Mouse (Mus musculus) gastrocnemius, adult 2 months (tissue): ENCODE results near the gene Slc25a19. TPM values are rescaled to one million over a fixed set of nuclear protein-coding genes. Genes with fewer than 3 reads are reported as not detected.

Experiments
- DNase-seq: peaks from one replicate; pipeline ENCODE4 v3.0.0; 2022
- H3K27ac ChIP-seq: fragments of 200-600 bp; 2 replicates; pipeline ENCODE4 v1.8.1; 2022; ENCODE audit warnings: mild to moderate bottlenecking
- H3K4me3 ChIP-seq: fragments of 200-600 bp; 2 replicates; pipeline ENCODE4 v1.8.1; 2022; ENCODE audit warnings: mild to moderate bottlenecking, moderate library complexity
- CTCF ChIP-seq: fragments of 200-600 bp; IDR thresholded peaks from 2 replicates; pipeline ENCODE4 v1.8.1; 2022; ENCODE audit warnings: antibody characterized with exemption, mild to moderate bottlenecking, moderate library complexity
- intact Hi-C: fragments of 180-260 bp; cut with DNase I; formaldehyde crosslinking; loops from one replicate; pipeline ENCODE4 v1.15.1; 2025
- total RNA-seq, 2 experiments: library from RNA; stranded (reverse); gene quantifications; 2 replicates each; pipeline ENCODE4 v1.2.3; 2021

Slc25a19 gene
- total RNA-seq, 2 experiments from 2014 or later, result 43.1 to 51.5 TPM

GRCm38 (mm10) chr11:115626824-115627616, 1.1 kb downstream of the Slc25a19 start:
- no peak for DNase-seq
- H3K27ac ChIP-seq, result peak overlapping the region; percentile 92
- no peak for TF ChIP-seq CTCF
- intact Hi-C loops, result no loop called here
- H3K4me3 ChIP-seq, result peak overlapping the region; percentile 72

DNA sequence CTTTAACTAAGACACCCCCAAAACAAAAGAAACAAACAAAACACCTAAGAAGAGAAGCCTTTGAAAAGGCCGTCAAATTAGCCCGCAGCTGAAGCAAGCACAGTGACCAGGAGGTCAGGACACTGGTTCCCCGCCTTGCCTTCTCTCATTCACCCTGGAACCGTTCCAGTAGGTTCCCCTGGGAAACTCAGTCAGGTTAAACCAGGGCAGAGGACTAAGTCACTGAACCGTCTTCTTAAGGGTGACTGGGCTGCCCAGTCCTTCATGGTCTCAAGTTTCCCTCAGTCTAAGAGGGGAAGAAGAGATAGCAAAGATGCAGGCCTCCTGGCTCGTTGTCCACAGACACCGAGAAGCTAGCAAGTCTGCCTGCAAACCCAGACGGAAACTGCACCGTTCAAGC, 2.2 kb downstream of the Slc25a19 start:
- no peak for TF ChIP-seq CTCF
- peak; percentile 80 for DNase-seq
- intact Hi-C loops, result no loop called here
- peak overlapping the region; percentile 92 for H3K27ac ChIP-seq
- H3K4me3 ChIP-seq, result peak overlapping the region; percentile 26

GRCm38 (mm10) chr11:115623487-115624070, 4.5 kb downstream of the Slc25a19 start:
- no peak overlapping the region for H3K4me3 ChIP-seq
- peak overlapping the region; percentile 32; the same call in 1 of the 2 replicates for H3K27ac ChIP-seq
- DNase-seq, result no peak
- intact Hi-C loops, result no loop called here
- peak; percentile 43; the same call in 1 of the 2 replicates for TF ChIP-seq CTCF

DNA sequence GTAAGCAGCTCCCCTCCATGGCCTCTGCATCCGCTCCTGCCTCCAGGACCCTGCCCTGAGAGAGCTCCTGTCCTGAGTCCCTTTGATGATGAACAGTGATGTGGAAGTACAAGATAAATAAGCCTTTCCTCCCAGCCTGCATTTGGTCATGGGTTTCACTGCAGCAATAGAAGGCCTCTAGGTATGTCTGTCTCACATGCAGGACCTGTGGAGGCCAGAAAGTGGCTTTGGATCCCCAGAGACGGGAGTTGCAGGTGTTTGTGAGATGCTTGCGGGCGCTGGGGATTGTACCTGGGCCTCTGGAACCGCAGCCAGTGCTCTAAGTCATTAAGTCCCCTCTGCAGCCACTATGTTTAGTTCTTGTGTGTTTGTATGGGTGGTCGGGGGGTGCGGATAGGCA, 8.1 kb downstream of the Slc25a19 start:
- no peak overlapping the region for H3K4me3 ChIP-seq
- DNase-seq, result no peak
- H3K27ac ChIP-seq, result no peak overlapping the region
- no peak for TF ChIP-seq CTCF
- intact Hi-C loops, result no loop called here

DNA sequence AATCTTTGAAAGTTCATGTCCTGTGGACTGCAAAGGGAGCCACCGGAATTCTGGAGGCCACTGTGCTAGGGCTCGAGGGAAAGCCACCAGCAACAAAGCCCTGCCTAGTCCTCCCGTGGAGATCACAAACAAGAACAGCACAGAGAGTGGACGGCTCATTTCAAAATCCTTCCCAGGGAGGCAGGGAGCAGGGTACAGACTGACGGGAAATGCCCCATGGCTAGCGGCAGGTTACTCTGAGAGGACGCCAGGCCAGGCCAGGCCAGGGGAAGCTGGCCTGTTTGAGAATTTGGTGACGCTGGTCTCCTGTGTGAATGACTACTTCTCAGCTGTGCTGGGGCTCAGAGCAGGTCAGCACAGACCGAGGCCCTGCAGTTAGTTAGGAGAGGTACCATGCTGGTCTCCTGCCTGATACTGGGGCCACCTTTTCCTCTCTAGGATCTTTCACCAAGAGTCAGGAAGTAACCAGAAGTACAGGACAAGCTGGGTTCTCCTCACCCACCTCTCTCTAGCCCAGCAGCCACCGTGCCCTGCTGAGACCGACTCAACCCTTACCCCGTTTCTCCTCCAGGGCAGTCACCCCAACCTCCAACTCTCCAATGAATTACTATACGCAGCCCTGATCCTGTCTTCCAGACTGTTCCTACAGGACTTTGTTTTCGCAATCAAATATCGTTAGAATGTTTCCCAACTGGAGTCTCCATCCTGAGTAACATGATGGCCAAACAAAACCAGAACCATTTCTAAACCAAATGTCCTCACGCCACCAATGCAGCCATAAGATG, 9.2 kb downstream of the Slc25a19 start:
- no peak overlapping the region for H3K4me3 ChIP-seq
- no peak for DNase-seq
- TF ChIP-seq CTCF, result no peak
- intact Hi-C loops, result no loop called here
- no peak overlapping the region for H3K27ac ChIP-seq

DNA sequence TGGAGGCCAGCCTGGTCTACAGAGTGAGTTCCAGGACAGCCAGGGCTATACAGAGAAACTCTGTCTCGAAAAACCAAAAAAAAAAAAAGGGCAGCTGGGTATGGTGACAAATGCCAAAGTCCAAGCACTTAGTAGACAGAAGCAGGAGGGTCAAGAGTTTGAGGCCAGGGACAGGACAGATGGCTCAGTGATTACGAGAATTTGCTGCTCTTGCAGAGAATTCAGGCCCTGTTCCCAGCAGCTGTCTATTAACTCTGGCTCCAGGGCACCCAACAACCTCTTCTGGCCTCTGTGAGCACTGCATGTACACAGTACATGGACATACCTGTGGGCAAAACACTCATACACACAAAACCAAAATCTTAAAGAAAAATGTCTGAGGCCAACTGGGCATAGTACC, 10.1 kb downstream of the Slc25a19 start:
- intact Hi-C loops, result no loop called here
- TF ChIP-seq CTCF, result no peak
- DNase-seq, result no peak
- no peak overlapping the region for H3K4me3 ChIP-seq
- no peak overlapping the region for H3K27ac ChIP-seq

DNA sequence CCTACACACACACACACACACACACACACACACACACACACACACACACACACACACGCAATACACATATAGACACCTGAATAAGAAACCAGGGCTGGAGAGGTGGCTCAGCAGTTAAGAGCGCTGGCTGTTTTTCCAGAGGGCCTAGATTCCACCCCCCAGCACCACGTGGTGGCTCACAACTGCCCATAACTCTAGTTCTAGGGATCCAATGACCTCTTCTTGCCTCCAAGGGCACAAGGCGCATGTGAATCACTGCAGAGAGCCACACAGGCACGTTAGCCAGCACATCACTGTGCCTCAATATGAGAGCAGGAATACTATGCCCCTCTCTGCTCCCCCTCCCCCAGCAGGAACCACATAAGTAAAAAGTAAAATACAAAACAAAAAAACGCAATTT, 11.2 kb downstream of the Slc25a19 start:
- TF ChIP-seq CTCF, result no peak
- intact Hi-C loops, result no loop called here
- H3K27ac ChIP-seq, result peak overlapping the region; percentile 24
- DNase-seq, result peak; percentile 48
- no peak overlapping the region for H3K4me3 ChIP-seq

GRCm38 (mm10) chr11:115616371-115616770, 11.7 kb downstream of the Slc25a19 start:
- TF ChIP-seq CTCF, result no peak
- H3K27ac ChIP-seq, result peak overlapping the region; percentile 38; the same call in 1 of the 2 replicates

GRCm38 (mm10) chr11:115615875-115616274, 12.2 kb downstream of the Slc25a19 start:
- no peak for TF ChIP-seq CTCF
- intact Hi-C loops, result no loop called here
- Histone ChIP-seq H3K27ac (peak overlapping the region; percentile 48), H3K4me3 (no peak overlapping the region)
- DNase-seq, result no peak

More at GRCm38 (mm10) chr11:115616371-115616770, 11.7 kb downstream of the Slc25a19 start:
- intact Hi-C loops, result no loop called here
- no peak for DNase-seq
- no peak overlapping the region for H3K4me3 ChIP-seq

- no peak for TF ChIP-seq CTCF
- DNase-seq, result no peak
- Histone ChIP-seq H3K27ac (peak overlapping the region; percentile 48), H3K4me3 (no peak overlapping the region)
- intact Hi-C loops, result no loop called here
Observed at GRCm38 (mm10) chr11:115615108-115615825, 12.8 kb downstream of the Slc25a19 start.

GRCm38 (mm10) chr11:115614346-115615107, 13.6 kb downstream of the Slc25a19 start:
- Histone ChIP-seq H3K27ac (peak overlapping the region; percentile 31; the same call in 1 of the 2 replicates), H3K4me3 (no peak overlapping the region)
- intact Hi-C loops, result loop anchor here (5.0 kb wide), 2 partner anchors 77 to 132 kb away; partner anchors contain the start of gene Sumo2
- no peak for TF ChIP-seq CTCF
- no peak for DNase-seq
